Mouse (Mus musculus): ENCODE measurements around the gene Bbox1.

The Bbox1 gene

DNA sequence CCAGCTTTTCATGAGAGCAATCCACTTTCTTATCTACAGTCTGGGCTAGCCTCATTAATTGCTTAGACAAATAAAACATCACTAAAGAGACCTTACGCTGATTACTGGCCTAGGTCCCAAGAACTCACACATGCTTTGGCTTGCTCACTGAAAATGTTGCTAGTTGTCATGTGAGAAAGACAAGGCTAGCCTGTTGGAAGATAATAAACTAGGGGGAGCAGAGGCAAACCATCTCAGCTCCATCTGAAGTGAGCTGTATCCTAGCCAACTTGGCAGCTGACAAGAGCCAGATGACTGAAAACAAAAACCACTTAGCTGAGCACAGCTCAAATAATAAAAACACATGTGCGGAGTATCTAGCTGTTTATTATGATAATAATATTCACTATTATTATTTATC is 40.2 kb downstream of the Bbox1 start:
- DNase-seq (ENCODE audit: low read depth, low spot score) = no peak

DNA sequence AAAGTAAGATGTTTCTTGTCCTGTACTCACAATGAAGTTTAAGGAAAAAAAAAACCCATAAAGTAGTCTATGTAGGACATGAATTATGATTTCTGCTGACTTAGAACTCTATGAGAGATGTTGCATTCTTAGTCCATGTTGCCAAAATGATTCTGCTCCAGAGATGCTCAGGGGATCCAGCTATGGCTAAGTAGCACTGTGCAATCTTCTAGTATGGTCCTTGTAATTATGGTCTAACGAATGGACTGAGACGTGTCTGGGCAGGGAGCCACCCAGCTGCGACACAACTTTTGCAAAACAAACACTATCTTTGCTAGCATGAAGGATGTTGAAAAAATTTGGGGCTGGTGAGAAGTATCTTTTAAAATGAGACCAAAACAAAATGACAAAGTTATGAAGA is 45.1 kb downstream of the Bbox1 start:
- DNase-seq (ENCODE audit: low read depth, low spot score) = no peak

DNA sequence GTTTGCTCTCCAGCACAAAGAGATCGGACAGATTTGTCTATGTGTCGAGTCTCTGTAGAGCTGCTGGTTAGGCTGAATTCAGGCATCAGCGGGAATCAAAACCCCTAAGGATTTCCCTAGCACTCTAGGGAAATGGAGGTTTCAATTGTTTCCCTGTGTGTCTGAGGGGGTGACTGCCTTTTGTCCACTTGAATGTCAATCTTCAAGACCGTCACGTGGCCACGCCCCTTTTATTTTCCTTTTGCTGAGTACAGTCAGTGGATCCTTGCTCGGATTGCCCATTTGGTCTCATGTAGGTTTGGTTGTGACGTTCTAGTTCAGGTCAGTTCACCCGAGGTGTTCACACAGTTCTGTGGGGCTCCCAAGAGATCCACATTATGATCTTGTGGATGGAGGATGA is 82.1 kb downstream of the Bbox1 start:
- no peak for DNase-seq (ENCODE audit: low read depth, low spot score)

DNA sequence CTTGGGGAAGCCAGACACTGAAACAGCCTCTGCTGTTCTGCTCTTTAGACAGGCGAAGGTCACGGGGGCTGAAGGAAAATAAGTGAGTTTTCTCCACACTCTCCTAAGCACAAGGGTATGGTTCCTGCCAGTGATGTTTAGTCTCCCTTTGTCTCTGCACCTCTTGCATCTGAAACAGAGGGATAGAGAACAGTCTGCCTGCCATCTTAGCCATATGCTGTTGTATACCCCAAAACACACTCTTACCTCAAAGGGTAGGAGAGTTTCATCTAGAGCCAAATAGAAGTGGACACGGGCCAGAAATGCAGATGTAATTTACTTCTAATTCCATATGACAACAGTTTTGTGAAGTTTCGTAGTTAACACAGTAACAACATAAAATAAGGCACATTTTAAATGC is 83.6 kb downstream of the Bbox1 start:
- DNase-seq (ENCODE audit: low read depth, low spot score) = no peak

DNA sequence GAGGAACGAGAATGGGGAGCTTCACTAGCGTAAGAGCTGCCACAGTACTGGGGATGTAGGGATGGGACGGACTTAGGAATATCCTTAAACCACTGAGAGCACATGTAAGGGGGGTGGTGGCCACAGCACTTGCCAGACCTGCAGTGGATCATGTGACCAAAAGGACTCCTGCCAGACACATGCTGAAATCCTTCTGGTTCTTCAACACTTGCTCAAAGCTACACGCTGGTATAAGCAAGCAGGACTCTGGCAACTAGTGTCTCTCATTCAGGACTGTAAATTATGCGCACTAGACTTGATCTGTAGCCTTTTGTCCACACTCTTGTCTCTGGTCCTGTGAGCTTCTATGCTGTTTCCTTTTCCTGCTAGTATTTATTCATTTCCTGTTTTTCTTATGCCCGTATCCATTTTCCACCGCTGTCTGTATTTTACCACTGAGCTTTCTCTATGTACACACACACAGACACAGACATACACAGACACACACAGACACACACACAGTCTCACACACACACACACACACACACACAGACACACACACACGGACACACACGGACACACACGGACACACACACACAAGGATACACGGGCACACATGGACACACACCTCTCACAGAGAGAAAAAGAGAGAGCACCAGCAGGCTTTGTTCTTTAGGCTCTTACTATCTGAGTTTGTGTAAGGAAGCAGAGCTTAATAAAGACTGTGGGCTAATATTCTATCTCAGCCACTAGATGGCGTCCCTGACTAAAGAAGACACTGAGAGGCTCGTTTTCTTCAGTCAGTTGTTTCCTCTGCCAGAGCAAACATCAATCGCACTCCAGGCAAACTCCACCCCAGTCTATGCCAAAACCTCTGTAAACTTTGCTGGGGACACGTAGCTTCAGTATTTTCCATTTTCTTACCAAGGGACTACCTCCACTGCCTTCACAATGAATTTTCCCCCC is 84.9 kb downstream of the Bbox1 start:
- peak; percentile 52 for DNase-seq (ENCODE audit: low read depth, low spot score)

DNA sequence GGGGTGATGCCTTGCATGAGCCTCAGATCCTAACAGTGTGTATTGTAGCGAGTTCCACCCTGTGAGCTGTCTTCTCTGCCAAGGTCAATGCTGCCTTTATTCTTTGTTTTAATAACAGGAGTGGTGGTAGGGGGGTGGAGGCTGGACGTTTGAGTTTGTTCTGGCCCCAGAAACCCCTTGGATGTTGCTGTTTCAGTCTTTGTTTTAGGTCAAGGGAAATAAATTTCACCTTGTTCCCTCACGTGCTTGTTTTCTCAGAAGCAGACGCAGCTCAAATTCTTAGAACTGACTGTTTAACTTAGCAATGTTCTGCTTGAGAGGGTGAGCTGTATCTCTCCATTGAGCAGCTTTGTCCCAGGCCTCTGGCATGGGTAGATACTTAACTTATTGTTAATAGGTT is 87.9 kb downstream of the Bbox1 start:
- DNase-seq (ENCODE audit: low read depth, low spot score) = no peak

DNA sequence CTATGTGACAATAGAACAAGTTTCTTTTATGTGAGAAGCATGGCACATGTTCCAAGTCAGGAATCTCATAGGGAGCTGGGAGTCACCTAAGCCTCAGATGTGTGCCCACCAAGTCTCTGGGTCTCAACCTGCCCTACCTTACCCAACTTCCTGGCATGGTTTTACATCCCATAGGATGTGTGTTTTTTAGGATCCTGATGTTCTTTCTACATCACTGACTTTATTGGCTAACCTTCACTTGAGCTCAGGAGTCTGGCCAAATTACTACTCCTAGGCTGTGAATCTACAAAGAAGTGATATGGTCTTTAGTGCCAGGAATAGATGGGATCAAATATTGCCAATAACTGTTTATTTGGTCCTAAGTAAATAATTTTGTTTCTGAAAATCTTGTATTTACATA is 88.4 kb downstream of the Bbox1 start:
- no peak for DNase-seq (ENCODE audit: low read depth, low spot score)

DNA sequence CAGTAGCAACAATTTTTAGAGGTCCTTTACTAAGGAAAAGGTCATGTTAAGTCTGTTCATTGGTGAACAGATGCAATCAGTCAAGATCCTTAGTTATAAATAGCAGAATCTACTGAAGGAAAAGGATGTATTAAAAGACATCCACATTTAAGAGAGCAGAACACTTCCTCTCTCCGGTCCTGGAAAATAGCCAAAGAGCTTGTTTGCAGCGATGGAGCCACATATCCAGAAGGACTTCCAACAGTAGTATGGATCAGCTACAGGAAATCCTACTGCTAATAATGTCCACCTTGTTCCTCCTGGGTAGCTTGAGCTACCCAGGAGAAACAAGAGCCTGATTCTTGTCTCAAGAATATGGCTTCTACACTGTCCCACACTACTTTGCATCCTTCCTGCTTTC is 91.6 kb downstream of the Bbox1 start:
- no peak for DNase-seq (ENCODE audit: low read depth, low spot score)

DNA sequence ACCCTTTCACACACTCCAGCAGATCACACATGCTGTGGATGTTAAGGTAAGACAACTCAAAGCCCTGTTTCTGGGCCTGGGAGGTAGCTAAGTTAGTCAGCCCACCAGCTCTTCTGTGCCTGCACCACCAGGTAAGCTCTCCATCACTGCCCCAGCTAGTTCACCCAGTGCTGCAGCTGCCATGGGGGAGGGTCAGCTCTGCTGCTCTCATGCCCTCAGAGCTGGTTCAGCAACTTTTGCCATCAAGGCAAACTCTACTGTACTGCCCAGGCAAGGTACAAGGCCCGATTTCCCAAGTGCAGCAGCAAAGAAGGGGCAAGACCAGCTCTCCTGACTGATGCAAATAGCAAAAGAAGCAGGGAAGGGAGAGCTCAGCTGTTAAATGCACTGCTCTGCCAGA is 93.9 kb downstream of the Bbox1 start:
- no peak for DNase-seq (ENCODE audit: low read depth, low spot score)

DNA sequence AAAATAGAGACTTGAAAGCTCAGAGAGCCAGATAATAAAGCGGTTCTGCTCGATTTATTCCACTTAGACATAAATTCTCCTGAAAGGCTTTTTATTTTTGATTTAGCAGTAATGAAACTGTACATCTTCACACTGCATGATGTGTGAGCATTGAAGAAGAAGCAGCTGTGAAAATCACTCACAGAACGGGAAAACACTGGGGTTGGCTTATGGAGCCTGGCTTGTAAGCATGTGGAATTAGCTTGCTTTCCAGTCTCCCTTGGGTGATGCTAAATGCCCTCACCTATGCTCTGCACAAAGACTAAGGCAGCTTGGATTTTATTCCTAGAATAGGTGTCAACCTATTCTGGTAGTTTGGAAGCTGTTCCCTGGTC is 98.7 kb downstream of the Bbox1 start:
- no peak for DNase-seq (ENCODE audit: low read depth, low spot score)

DNA sequence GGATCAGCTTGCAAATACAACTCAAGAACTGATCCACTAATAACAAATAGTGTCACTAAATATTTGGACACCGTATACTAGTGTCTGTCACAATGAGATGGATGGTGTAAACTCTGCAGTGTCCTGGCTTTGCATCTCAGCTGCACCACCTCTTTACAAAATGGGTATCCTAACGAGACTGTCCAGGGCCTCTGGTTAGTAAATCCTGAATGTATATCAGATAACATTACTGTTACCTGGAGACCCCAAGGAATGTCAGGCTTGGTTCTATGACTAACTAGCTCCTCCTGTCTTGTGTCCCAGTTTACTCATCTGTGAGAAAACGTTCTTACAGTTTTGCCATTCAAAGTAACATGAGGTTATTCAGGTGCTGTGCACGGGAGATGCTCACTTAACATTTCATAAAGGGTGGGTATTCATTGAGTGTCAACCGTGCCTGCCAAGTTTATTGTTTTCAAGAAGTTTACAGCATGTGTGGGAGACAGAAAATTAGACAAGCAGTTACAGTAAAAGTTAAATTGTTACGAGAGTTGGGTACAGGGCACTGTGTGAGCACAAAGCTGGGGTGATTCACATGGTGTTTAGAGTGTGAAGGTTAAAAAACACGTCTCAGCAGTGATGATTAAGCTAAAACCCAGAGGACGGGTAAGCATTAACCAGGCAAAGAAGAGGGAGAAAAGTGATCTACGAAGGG is 99.2 kb downstream of the Bbox1 start:
- no peak for DNase-seq (ENCODE audit: low read depth, low spot score)

DNA sequence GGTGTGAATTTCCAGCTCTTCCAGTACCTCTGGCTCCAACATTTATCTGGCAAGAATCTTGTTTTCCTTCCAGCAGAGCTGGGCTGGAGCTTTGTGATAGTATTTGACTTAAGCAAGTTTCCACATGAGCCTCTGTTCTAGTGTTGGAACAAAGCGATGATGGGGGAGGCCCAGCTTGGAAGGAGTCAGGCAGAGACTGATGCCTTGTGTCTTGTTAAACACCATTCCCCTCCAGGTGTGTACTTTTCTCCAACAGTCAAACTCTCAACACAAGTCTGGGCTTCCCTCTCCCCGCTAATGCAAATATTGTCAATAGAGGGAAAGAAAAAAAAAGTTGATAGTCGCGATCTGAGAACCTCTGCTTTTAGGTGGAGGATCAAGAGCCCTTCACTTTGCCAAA is 100.1 kb downstream of the Bbox1 start:
- DNase-seq (ENCODE audit: low read depth, low spot score) = no peak

Data from A20 (cell line).